Mouse (Mus musculus) neural tube, embryonic 15.5 days (tissue): ENCODE results near the gene Rpusd4. TPM values are rescaled to one million over a fixed set of nuclear protein-coding genes. Genes with fewer than 3 reads are reported as not detected.

ENCODE experiments used
- ATAC-seq: fragments of 200-750 bp; cut with Nextera tagmentation; 2 replicates; pipeline ENCODE4 v1.8.0; 2017; ENCODE audit warnings: mild to moderate bottlenecking, moderate TSS enrichment, moderate library complexity; ENCODE audit not compliant: low FRiP score
- H3K27ac ChIP-seq: fragments of 300-500 bp; sonication (generic); replicated peaks from 2 replicates; pipeline ENCODE4 v1.5.1; 2015; ENCODE audit warnings: mild to moderate bottlenecking, inconsistent platforms
- H3K27me3 ChIP-seq: fragments of 300-500 bp; sonication (generic); replicated peaks from 2 replicates; pipeline ENCODE4 v1.6.1; 2015; ENCODE audit warnings: inconsistent platforms
- H3K36me3 ChIP-seq: fragments of 300-500 bp; sonication (generic); 2 replicates; pipeline ENCODE4 v1.6.1; 2015; ENCODE audit warnings: inconsistent platforms
- H3K4me1 ChIP-seq: fragments of 300-500 bp; sonication (generic); 2 replicates; pipeline ENCODE4 v1.6.1; 2015; ENCODE audit warnings: inconsistent platforms
- H3K4me2 ChIP-seq: fragments of 300-500 bp; sonication (generic); 2 replicates; pipeline ENCODE4 v1.6.1; 2015; ENCODE audit warnings: inconsistent platforms, mild to moderate bottlenecking, moderate library complexity
- H3K4me3 ChIP-seq: fragments of 300-500 bp; sonication (generic); replicated peaks from 2 replicates; pipeline ENCODE4 v1.5.1; 2015; ENCODE audit warnings: mild to moderate bottlenecking, inconsistent platforms
- H3K9ac ChIP-seq: fragments of 300-500 bp; sonication (generic); replicated peaks from 2 replicates; pipeline ENCODE4 v1.6.1; 2015; ENCODE audit warnings: mild to moderate bottlenecking, inconsistent platforms
- H3K9me3 ChIP-seq: fragments of 300-500 bp; sonication (generic); replicated peaks from 2 replicates; pipeline ENCODE4 v1.6.1; 2016; ENCODE audit warnings: inconsistent platforms
- WGBS: fragments of 180-500 bp; shearing (Covaris S2); methylation state at CpG from one replicate; pipeline ENCODE4 v1.1.7; 2015; ENCODE audit warnings: mixed read lengths; 5-methylcytosine and 5-hydroxymethylcytosine counted together
- polyA plus RNA-seq: library from polyadenylated mRNA; unstranded; fragments of >200 nt; fragmentation: Nextera tagmentation; extraction: Ambion mirVana; gene quantifications from 2 replicates; pipeline ENCODE4 v1.2.1, GENCODE M21; 2015

Rpusd4 gene
- polyA plus RNA-seq, 1 experiment from 2014 or later, result 17.9 TPM

DNA sequence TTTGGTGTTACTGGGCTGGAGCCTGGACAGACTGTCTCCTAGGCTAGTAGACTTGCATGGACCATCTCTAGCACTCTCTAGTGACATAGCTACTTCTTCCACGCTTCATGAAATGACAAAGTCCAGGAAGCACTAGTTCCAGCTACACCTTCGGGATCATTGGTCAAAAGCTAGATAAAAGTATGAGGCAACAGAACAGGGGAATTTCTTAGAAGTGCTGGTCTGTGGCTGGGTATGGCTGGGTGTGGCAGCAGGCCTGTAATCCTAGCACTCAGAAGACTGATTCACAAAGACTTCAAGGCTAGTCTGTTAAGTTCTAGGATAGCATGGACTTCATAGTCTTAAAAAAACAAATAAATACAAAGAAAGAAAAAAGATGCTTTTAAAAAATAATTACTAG, 4.2 kb upstream of the Rpusd4 start:
- Histone ChIP-seq H3K9me3 (no peaks in the 10 kb centered on the region), H3K27me3 (no peaks in the 10 kb centered on the region), H3K4me2 (no peak overlapping the region), H3K4me1 (peaks cover 18% of the 10 kb centered on the region), H3K36me3 (no peaks in the 10 kb centered on the region), H3K4me3 (no peak overlapping the region), H3K9ac (no peak overlapping the region), H3K27ac (no peak overlapping the region)
- ATAC-seq, result no peak
- WGBS, result 88% methylated on average over 2 of the region's 2 CpGs

- peaks cover 23% of the 10 kb centered on the region for H3K4me1 ChIP-seq
- H3K36me3 ChIP-seq, result no peaks in the 10 kb centered on the region
- WGBS, result 88% methylated on average over 3 of the region's 3 CpGs
- H3K9ac ChIP-seq, result no peak overlapping the region
- no peak overlapping the region for H3K4me2 ChIP-seq
- no peak for ATAC-seq
- no peaks in the 10 kb centered on the region for H3K9me3 ChIP-seq
- no peaks in the 10 kb centered on the region for H3K27me3 ChIP-seq
- no peak overlapping the region for H3K27ac ChIP-seq
- no peak overlapping the region for H3K4me3 ChIP-seq
Observed at GRCm38 (mm10) chr9:35264509-35264908, 3.2 kb upstream of the Rpusd4 start.

- peak overlapping the region; percentile 85 for H3K27ac ChIP-seq
- peak overlapping the region; percentile 77 for H3K4me2 ChIP-seq
- H3K9ac ChIP-seq, result peak overlapping the region; percentile 62
- peaks cover 15% of the 10 kb centered on the region for H3K36me3 ChIP-seq
- H3K9me3 ChIP-seq, result no peaks in the 10 kb centered on the region
- H3K27me3 ChIP-seq, result no peaks in the 10 kb centered on the region
- peaks cover 23% of the 10 kb centered on the region for H3K4me1 ChIP-seq
- peak overlapping the region; percentile 62 for H3K4me3 ChIP-seq
- 2% methylated on average over 21 of the region's 21 CpGs for WGBS
- peak; percentile 65 for ATAC-seq
Observed at GRCm38 (mm10) chr9:35267976-35268715, 481 bp downstream of the Rpusd4 start.

DNA sequence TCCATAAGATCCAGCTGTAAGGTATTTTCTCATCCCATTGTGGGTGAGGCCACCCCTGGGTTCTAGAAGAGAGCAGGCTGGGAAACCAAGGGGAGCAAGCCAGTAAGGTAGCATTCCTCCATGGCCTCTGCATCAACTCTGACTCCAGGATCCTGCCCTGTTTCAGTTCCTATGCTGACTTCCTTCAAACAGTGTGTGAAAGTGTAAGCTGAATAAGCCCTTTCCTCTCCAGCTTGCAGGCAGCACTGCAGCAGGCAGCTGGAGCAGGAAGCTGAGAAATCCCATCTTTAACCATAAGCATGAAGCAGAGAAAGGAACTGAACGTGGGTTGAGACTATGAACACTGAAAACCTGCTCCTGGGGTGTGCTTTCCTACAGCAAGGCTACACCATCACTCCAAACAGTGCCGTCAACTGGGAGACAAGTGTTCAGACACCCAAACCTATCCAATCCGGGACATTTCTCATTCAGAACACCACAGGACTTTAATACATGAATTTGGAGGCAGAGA, 10.2 kb downstream of the Rpusd4 start:
- no peak overlapping the region for H3K4me3 ChIP-seq
- no peaks in the 10 kb centered on the region for H3K9me3 ChIP-seq
- no peak overlapping the region for H3K4me2 ChIP-seq
- H3K9ac ChIP-seq, result no peak overlapping the region
- no peaks in the 10 kb centered on the region for H3K27me3 ChIP-seq
- 88% methylated on average over 3 of the region's 3 CpGs for WGBS
- no peaks in the 10 kb centered on the region for H3K4me1 ChIP-seq
- no peak for ATAC-seq
- peaks cover 34% of the 10 kb centered on the region for H3K36me3 ChIP-seq
- H3K27ac ChIP-seq, result no peak overlapping the region

DNA sequence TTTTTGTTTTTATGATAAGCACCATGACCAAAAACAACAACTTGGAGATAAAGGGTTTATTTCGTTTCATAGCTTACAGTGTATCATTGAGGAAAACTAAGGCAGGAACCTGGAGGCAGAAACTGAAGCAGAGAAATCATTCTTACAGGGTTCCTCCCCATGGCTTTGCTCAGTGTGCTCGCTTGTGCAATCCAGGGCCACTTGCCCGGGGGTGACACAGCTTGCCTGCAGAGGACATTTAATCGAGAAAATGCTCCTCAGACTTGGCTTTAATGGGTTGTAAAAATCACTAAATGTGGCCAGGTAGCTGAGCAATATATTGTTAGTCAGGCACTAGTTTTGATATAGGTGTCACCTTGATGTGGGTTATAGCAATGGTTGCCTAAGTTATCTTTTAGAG, 10.8 kb downstream of the Rpusd4 start:
- H3K4me3 ChIP-seq, result no peak overlapping the region
- peaks cover 30% of the 10 kb centered on the region for H3K36me3 ChIP-seq
- H3K9ac ChIP-seq, result no peak overlapping the region
- H3K27me3 ChIP-seq, result 0 out of 2 replicates have a peak, but pooled peaks cover 4% of the 10 kb centered on the region
- H3K4me1 ChIP-seq, result no peaks in the 10 kb centered on the region
- ATAC-seq, result no peak
- no peaks in the 10 kb centered on the region for H3K9me3 ChIP-seq
- H3K27ac ChIP-seq, result no peak overlapping the region
- 91% methylated on average over 4 of the region's 4 CpGs for WGBS
- H3K4me2 ChIP-seq, result no peak overlapping the region

DNA sequence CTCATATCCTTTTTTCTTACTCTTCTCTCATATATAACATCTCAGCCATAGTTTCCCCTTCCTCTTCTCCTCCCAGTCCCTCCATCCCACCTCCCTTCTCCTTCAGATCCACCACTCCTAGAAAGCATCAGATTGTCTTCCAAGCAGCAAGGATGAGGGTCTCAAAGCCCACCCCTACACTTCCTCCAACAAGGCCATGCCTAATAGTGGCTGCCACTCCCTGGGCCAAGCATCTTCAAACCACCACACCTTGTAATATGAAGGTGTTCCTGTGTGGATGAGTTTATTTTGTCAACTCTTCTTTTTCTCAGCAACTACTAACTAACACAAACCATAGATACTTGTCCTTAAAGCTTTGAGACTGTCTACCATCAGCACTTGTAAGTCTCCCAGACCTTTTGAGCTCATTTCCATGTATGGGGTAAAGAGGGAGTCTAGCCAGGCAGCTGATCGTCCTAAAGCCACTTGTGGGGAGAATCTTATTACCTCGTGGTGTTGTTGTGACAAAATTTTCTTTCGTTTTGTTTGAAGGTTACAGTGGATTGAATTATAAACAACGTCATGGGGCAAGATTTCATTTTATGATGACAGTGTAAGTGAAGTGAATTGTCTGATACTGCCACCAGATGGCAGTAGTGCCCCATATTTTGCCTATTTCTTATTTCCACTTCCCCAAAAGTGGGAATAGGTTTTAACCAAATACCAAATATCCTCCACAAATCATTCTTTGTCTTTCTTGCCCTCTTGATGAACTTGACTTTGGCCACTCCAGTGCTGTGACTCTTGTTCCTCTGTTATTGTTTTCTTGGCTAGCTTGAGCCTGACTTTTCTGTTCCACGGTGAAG, 14.6 kb downstream of the Rpusd4 start:
- H3K9ac ChIP-seq, result no peak overlapping the region
- H3K9me3 ChIP-seq, result no peaks in the 10 kb centered on the region
- ATAC-seq, result 0 out of 2 replicates have a peak, but pooled peaks have one; percentile 49
- H3K27me3 ChIP-seq, result peaks cover 26% of the 10 kb centered on the region
- H3K4me3 ChIP-seq, result no peak overlapping the region
- H3K36me3 ChIP-seq, result peaks cover 9% of the 10 kb centered on the region; the same call in 1 of the 2 replicates
- H3K27ac ChIP-seq, result no peak overlapping the region
- no peaks in the 10 kb centered on the region for H3K4me1 ChIP-seq
- H3K4me2 ChIP-seq, result no peak overlapping the region
- WGBS, result 15% methylated on average over 5 of the region's 5 CpGs

DNA sequence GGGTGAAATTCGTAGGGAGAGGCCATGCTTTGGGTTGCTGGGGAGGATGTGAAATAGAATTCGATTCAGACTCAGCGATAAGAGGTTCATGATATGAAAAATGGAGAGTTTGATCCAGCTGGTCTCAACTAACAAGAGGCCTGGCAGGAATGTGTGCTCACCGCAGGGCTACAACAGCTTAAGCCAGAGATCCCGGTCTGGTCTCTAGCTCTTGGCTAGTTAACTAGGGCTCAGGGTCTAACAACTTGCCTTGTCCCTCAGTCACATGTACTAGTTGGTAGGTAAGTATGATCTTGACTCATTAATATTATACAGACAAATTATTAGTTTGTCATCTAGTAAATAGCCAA, 15.2 kb downstream of the Rpusd4 start:
- 68% methylated on average over 5 of the region's 5 CpGs for WGBS
- no peak overlapping the region for H3K4me3 ChIP-seq
- no peaks in the 10 kb centered on the region for H3K4me1 ChIP-seq
- H3K27ac ChIP-seq, result no peak overlapping the region
- H3K36me3 ChIP-seq, result peaks cover 3% of the 10 kb centered on the region; the same call in 1 of the 2 replicates
- no peak overlapping the region for H3K4me2 ChIP-seq
- no peaks in the 10 kb centered on the region for H3K9me3 ChIP-seq
- no peak for ATAC-seq
- H3K9ac ChIP-seq, result no peak overlapping the region
- H3K27me3 ChIP-seq, result peaks cover 30% of the 10 kb centered on the region

DNA sequence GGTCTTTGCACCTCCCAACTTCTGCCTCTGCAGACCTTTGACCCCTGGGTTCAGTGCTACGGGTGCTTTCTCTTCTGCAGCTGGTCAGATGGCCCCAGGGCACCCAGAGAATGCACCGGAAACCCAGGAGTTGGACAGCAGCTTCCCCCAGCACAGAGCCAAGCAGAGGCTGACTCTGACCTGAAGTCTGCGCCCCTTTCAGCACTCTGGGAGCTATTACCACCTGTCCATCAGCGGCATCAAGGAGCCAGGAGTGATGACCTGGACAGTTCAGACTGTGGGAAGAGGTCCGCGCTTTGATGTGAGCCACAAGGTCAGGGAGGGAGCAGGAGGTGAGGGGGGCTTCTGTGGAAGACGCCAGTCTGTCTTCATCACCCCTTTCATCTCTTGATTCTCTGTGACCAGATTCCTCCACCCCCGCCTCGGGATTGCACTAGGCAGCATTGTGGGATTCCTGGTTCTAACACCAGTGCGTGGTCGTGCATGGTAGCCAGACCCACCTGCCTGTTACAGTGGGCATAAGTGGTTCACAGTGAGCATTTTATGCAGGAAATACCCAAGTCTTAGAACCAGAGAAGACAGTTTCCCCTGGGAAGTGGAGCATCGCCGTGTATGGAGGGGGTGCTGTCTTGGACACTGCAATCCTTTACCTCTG, 15.9 kb downstream of the Rpusd4 start:
- H3K27me3 ChIP-seq, result peaks cover 35% of the 10 kb centered on the region
- 77% methylated on average over 13 of the region's 13 CpGs for WGBS

DNA sequence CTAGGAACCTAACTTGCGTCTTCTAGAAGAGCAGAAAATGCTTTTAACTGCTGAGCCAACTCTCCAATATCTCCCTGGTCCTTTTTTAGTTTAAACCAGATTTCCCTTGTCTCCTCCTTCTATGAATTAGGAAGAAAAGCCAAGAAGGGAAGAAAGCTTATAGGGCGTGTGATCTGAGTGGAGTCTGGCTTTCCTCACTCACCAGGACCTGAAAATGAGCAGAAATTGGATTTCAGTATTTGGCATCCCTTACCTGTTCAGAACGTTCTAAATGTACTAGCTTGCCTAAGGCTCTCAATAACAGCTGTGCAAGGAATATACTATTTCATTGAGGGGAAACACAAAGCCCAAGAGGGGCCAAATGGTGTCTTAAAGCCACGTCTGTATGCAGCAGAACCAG, 16.7 kb downstream of the Rpusd4 start:
- no peak for ATAC-seq
- H3K27ac ChIP-seq, result no peak overlapping the region
- no peaks in the 10 kb centered on the region for H3K9me3 ChIP-seq
- H3K4me2 ChIP-seq, result no peak overlapping the region
- WGBS, result 90% methylated on average over 4 of the region's 4 CpGs
- H3K9ac ChIP-seq, result no peak overlapping the region
- H3K27me3 ChIP-seq, result peaks cover 41% of the 10 kb centered on the region
- H3K36me3 ChIP-seq, result no peaks in the 10 kb centered on the region
- H3K4me1 ChIP-seq, result no peaks in the 10 kb centered on the region
- no peak overlapping the region for H3K4me3 ChIP-seq

More for the DNA sequence above, 15.9 kb downstream of the Rpusd4 start:
- no peak overlapping the region for H3K27ac ChIP-seq
- no peaks in the 10 kb centered on the region for H3K4me1 ChIP-seq
- no peak overlapping the region for H3K4me3 ChIP-seq
- ATAC-seq, result 0 out of 2 replicates have a peak, but pooled peaks have one; percentile 29
- no peak overlapping the region for H3K4me2 ChIP-seq
- no peaks in the 10 kb centered on the region for H3K9me3 ChIP-seq
- H3K9ac ChIP-seq, result no peak overlapping the region
- H3K36me3 ChIP-seq, result no peaks in the 10 kb centered on the region

DNA sequence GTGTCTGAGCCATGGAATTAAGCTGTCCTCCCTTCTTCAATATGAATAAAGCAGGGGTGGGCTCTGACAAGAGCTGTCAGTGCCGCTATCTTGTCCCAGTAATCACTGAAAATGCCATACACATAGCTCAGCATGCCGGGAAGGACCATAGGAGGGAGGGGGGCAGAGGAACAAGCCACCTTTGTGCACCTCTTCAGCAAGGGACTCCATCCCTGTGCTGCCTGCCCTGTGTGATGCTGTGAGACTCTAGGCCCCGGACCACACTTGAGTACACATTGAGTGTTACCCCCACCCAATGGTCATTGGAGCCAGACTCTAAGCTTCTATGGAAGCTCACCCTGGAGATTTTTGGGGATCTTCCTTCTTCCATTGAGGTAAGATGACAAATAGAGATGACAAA, 18.7 kb downstream of the Rpusd4 start:
- no peaks in the 10 kb centered on the region for H3K4me1 ChIP-seq
- H3K27me3 ChIP-seq, result peaks cover 47% of the 10 kb centered on the region
- WGBS, result 95% methylated on average over 3 of the region's 3 CpGs
- no peaks in the 10 kb centered on the region for H3K9me3 ChIP-seq
- ATAC-seq, result no peak
- no peaks in the 10 kb centered on the region for H3K36me3 ChIP-seq
- no peak overlapping the region for H3K4me3 ChIP-seq
- H3K9ac ChIP-seq, result no peak overlapping the region
- H3K27ac ChIP-seq, result no peak overlapping the region
- no peak overlapping the region for H3K4me2 ChIP-seq

GRCm38 (mm10) chr9:35289992-35290391, 22.3 kb downstream of the Rpusd4 start:
- no peaks in the 10 kb centered on the region for H3K9me3 ChIP-seq
- H3K4me3 ChIP-seq, result no peak overlapping the region
- no peak for ATAC-seq
- 22% methylated on average over 7 of the region's 7 CpGs for WGBS
- no peak overlapping the region for H3K27ac ChIP-seq
- H3K4me2 ChIP-seq, result no peak overlapping the region
- H3K4me1 ChIP-seq, result no peaks in the 10 kb centered on the region
- H3K27me3 ChIP-seq, result peaks cover 36% of the 10 kb centered on the region
- H3K36me3 ChIP-seq, result no peaks in the 10 kb centered on the region
- H3K9ac ChIP-seq, result no peak overlapping the region
